Mouse (Mus musculus) erythroblast, embryonic 14.5 days (primary cell): ENCODE measurements around the gene Mtnr1b.

Experiments used
- GATA1 ChIP-seq: IDR thresholded peaks from 2 replicates; pipeline ENCODE4 v1.6.1; 2012; ENCODE audit warnings: low read length, inconsistent platforms, mixed read lengths
- TAL1 ChIP-seq: IDR thresholded peaks from 3 replicates; pipeline ENCODE4 v1.6.1; 2012; ENCODE audit warnings: low read length, inconsistent platforms, mixed read lengths

DNA sequence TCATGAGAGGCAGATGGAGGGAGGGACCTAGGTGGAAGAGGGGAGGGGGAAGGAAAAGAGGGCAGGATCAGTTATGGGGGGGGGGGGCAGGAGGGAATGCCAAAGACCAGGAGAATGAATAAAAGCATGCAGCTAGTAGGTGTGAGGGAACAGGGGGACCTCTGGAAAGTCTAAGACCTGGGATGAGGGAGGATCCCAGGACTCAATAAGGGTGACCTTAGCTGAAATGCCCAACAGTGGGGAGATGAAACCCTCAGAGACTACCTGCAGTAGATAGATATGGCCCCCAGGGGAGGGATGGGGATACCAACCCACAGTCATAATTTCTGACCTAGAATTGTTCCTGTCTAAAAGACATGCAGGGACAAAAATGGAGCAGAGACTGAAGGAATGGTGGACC lies 6.4 kb upstream of the Mtnr1b start:
- TF ChIP-seq TAL1 (no peak), GATA1 (no peak)
